Mouse (Mus musculus) kidney, adult 18-20 months (tissue): ENCODE measurements around the gene Mocs1.
"Not testable (repeated sequence)": the region's sequence is repeated elsewhere in the genome, so short reads cannot be mapped to it uniquely, and the experiment has no call there.

Experiments used
- DNase-seq: peaks from one replicate; pipeline ENCODE4 v3.0.0; 2021

Mocs1 gene

GRCm38 (mm10) chr17:49432071-49432711 is 4.0 kb downstream of the Mocs1 start:
- peak; percentile 71 for DNase-seq

- no peak for DNase-seq
Measured at GRCm38 (mm10) chr17:49433071-49433470, 4.9 kb downstream of the Mocs1 start.

GRCm38 (mm10) chr17:49434236-49434635 is 6.1 kb downstream of the Mocs1 start:
- no peak for DNase-seq

GRCm38 (mm10) chr17:49435081-49435480 is 6.9 kb downstream of the Mocs1 start:
- no peak for DNase-seq

- DNase-seq: no peak
Measured at GRCm38 (mm10) chr17:49436631-49437030, 8.5 kb downstream of the Mocs1 start.

- not testable (repeated sequence) for DNase-seq
Measured at GRCm38 (mm10) chr17:49437306-49437705, 9.1 kb downstream of the Mocs1 start.

GRCm38 (mm10) chr17:49438822-49439574 is 10.8 kb downstream of the Mocs1 start:
- DNase-seq: no peak

- no peak for DNase-seq
Measured at GRCm38 (mm10) chr17:49439706-49440105, 11.5 kb downstream of the Mocs1 start.

GRCm38 (mm10) chr17:49440331-49441130 is 12.4 kb downstream of the Mocs1 start:
- no peak for DNase-seq

GRCm38 (mm10) chr17:49442841-49443240 is 14.7 kb downstream of the Mocs1 start:
- not testable (repeated sequence) for DNase-seq

- DNase-seq: no peak
Measured at GRCm38 (mm10) chr17:49448570-49449229, 20.5 kb downstream of the Mocs1 start.

GRCm38 (mm10) chr17:49449230-49449608 is 21.1 kb downstream of the Mocs1 start:
- DNase-seq: no peak

GRCm38 (mm10) chr17:49450922-49451321 is 22.8 kb downstream of the Mocs1 start:
- DNase-seq: no peak

- DNase-seq: no peak
Measured at GRCm38 (mm10) chr17:49456334-49456733, 28.2 kb downstream of the Mocs1 start.

- DNase-seq: no peak
Measured at GRCm38 (mm10) chr17:49457833-49458232, 29.7 kb downstream of the Mocs1 start.

- DNase-seq: no peak
Measured at GRCm38 (mm10) chr17:49458386-49458785, 30.2 kb downstream of the Mocs1 start.

GRCm38 (mm10) chr17:49464884-49465283 is 36.7 kb downstream of the Mocs1 start:
- no peak for DNase-seq

GRCm38 (mm10) chr17:49468223-49468622 is 40.1 kb downstream of the Mocs1 start:
- peak; percentile 83 for DNase-seq

- DNase-seq: peak; percentile 24
Measured at GRCm38 (mm10) chr17:49472626-49473025, 44.5 kb downstream of the Mocs1 start.

- no peak for DNase-seq
Measured at GRCm38 (mm10) chr17:49474051-49474450, 45.9 kb downstream of the Mocs1 start.

GRCm38 (mm10) chr17:49475174-49475573 is 47.0 kb downstream of the Mocs1 start:
- DNase-seq: no peak

- peak; percentile 29 for DNase-seq
Measured at GRCm38 (mm10) chr17:49477370-49477769, 49.2 kb downstream of the Mocs1 start.

- no peak for DNase-seq
Measured at GRCm38 (mm10) chr17:49481876-49482275, 53.7 kb downstream of the Mocs1 start.
